Comparison of ENCODE assay signal across 8 mouse cellular contexts in the genomic region with DNA sequence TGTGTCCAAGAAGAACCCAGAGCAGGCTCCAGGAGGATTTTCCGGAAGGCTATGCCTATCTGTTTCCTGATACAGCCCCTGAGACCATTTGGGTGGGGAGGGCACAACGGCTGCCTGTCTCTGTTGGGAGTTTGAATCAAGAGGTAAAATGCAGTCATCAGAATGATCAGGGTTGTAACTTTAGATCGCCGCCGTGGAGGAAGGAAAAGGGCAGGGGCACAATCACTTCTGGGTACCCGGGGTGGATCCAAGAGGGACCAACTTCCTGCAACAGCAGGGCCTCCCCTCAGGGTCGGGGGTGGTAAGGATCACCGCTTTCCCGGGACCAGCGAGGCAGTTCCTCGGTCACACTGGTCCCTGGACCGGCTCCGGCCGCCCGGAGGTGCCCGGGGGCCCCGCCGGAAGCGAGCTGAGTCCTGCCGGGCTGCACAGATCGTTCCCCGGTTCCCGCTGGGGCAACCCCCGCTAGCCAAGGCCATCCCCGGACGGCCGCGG. TPM values are rescaled to one million over a fixed set of nuclear protein-coding genes. Genes with fewer than 3 reads are reported as not detected.
A peak's percentile ranks its signal among the peaks of the same experiment; 100 is the strongest.
DNase-seq lines count a peak whose midpoint lies in the region; ATAC-seq and TF ChIP-seq lines count a peak whose summit lies in the region.

No protein-coding gene starts in this region.

- H3K27me3 ChIP-seq in heart, embryonic 12.5 days (replicated peaks) = no peaks in the 10 kb centered on the region
- H3K27me3 ChIP-seq in forebrain, embryonic 13.5 days = no peaks in the 10 kb centered on the region
- H3K27me3 ChIP-seq in liver, embryonic 13.5 days = no peaks in the 10 kb centered on the region

- in situ Hi-C loops in ES-E14 (cut with MboI; ENCODE audit: low sequenced_read_pairs in 2 of 2, unreplicated experiment in 2 of 2) = no loop called here

- DNase-seq in heart, postnatal 10 days = no peak
- DNase-seq in ES-E14 (ENCODE audit: low read depth, low spot score) = no peak
- no peak for DNase-seq in liver, embryonic 13.5 days
- DNase-seq in urinary bladder, postnatal 25 days (ENCODE audit: low spot score) = no peak
- no peak for DNase-seq in left cerebral cortex, adult 8-10 months (ENCODE audit: low spot score in 2 of 2)
- DNase-seq in thymus, postnatal 36 days = no peak

- peak overlapping the region; percentile 96 for H3K9ac ChIP-seq in heart, embryonic 12.5 days
- peak overlapping the region; percentile 94 for H3K9ac ChIP-seq in ES-E14 (ENCODE audit: insufficient read depth, low read depth, low read length, poor library complexity, severe bottlenecking)
- H3K9ac ChIP-seq in forebrain, embryonic 13.5 days = peak overlapping the region; percentile 91
- peak overlapping the region; percentile 93 for H3K9ac ChIP-seq in liver, embryonic 13.5 days

- H3K4me3 ChIP-seq in heart, embryonic 12.5 days = peak overlapping the region; percentile 87
- peak overlapping the region; percentile 89 to 96 for H3K4me3 ChIP-seq in ES-E14 (ENCODE audit: insufficient read depth in 1 of 2, low read depth in 1 of 2, low read length in 2 of 2, poor library complexity in 1 of 2, severe bottlenecking in 1 of 2)
- peak overlapping the region; percentile 75 for H3K4me3 ChIP-seq in forebrain, embryonic 13.5 days
- H3K4me3 ChIP-seq in liver, embryonic 13.5 days (replicated peaks) = peak overlapping the region; percentile 77

- peak overlapping the region; percentile 93 for H3K27ac ChIP-seq in heart, embryonic 12.5 days (ENCODE audit: poor library complexity, severe bottlenecking)
- H3K27ac ChIP-seq in ES-E14 (ENCODE audit: insufficient read depth, low read depth, low read length, poor library complexity, severe bottlenecking) = peak overlapping the region; percentile 15; the same call in 1 of the 2 replicates
- H3K27ac ChIP-seq in forebrain, embryonic 13.5 days = peak overlapping the region; percentile 75
- peak overlapping the region; percentile 84 for H3K27ac ChIP-seq in liver, embryonic 13.5 days

- intact Hi-C loops in heart, postnatal 10 days (cut with DNase I) = loop anchor here (2.0 kb wide), 1 partner anchor 17 kb away; no protein-coding TSS in a partner anchor

- peaks cover 10% of the 10 kb centered on the region for H3K36me3 ChIP-seq in heart, embryonic 12.5 days
- 0 out of 2 replicates have a peak, but pooled peaks cover 3% of the 10 kb centered on the region for H3K36me3 ChIP-seq in ES-E14 (ENCODE audit: control insufficient read depth, insufficient read depth, low read length, poor library complexity, severe bottlenecking)
- no peaks in the 10 kb centered on the region for H3K36me3 ChIP-seq in forebrain, embryonic 13.5 days (ENCODE audit: poor library complexity, severe bottlenecking)
- peaks cover 5% of the 10 kb centered on the region for H3K36me3 ChIP-seq in liver, embryonic 13.5 days

- H3K4me1 ChIP-seq in heart, embryonic 12.5 days (replicated peaks) = peaks cover 39% of the 10 kb centered on the region
- H3K4me1 ChIP-seq in ES-E14 (ENCODE audit: control insufficient read depth in 2 of 2, insufficient read depth in 2 of 2, low read length in 2 of 2, poor library complexity in 1 of 2) = peaks cover 6 to 27% of the 10 kb centered on the region in 2 experiments; a peak in 2 of 4 replicates
- peaks cover 14% of the 10 kb centered on the region for H3K4me1 ChIP-seq in forebrain, embryonic 13.5 days
- H3K4me1 ChIP-seq in liver, embryonic 13.5 days (replicated peaks) = peaks cover 58% of the 10 kb centered on the region

- no peaks in the 10 kb centered on the region for H3K9me3 ChIP-seq in heart, embryonic 12.5 days (replicated peaks)
- no peaks in the 10 kb centered on the region for H3K9me3 ChIP-seq in ES-E14 (ENCODE audit: control insufficient read depth, insufficient read depth, low read depth, low read length)
- H3K9me3 ChIP-seq in forebrain, embryonic 13.5 days (replicated peaks) = no peaks in the 10 kb centered on the region
- H3K9me3 ChIP-seq in liver, embryonic 13.5 days (replicated peaks) = no peaks in the 10 kb centered on the region

- H3K4me2 ChIP-seq in heart, embryonic 12.5 days = peak overlapping the region; percentile 72
- peak overlapping the region; percentile 71 for H3K4me2 ChIP-seq in forebrain, embryonic 13.5 days
- peak overlapping the region; percentile 80 for H3K4me2 ChIP-seq in liver, embryonic 13.5 days

- WGBS in heart, embryonic 12.5 days = under 1% methylated on average over 28 of the region's 28 CpGs
- under 1% methylated on average over 28 of the region's 28 CpGs for WGBS in forebrain, embryonic 13.5 days
- WGBS in liver, embryonic 13.5 days (ENCODE audit: insufficient replicate concordance) = under 1% methylated on average over 28 of the region's 28 CpGs

- peak; percentile 58 for ATAC-seq in heart, embryonic 12.5 days (ENCODE audit: insufficient number of reproducible peaks, low FRiP score)
- no peak for ATAC-seq in forebrain, embryonic 13.5 days
- ATAC-seq in liver, embryonic 13.5 days (ENCODE audit: low read depth) = no peak

TF ChIP-seq in ES-E14, 5 proteins besides CTCF, POLR2A, EP300 and RAD21:
- TF ChIP-seq ZNF384 (IDR thresholded peaks at IDR 0.05; ENCODE audit: low read depth, low read length) = no peak
- no peak for TF ChIP-seq CHD2 (IDR thresholded peaks at IDR 0.05; ENCODE audit: low read depth, low read length)
- no peak for TF ChIP-seq MAFK (IDR thresholded peaks at IDR 0.05; ENCODE audit: insufficient read depth, low read depth, low read length)

RNA-seq across cellular contexts. Expression of a gene that starts 2.0 kb away (rescaled TPM):
- polyA plus RNA-seq in heart, embryonic 12.5 days (2016; fragmentation: Nextera tagmentation; extraction: Ambion mirVana) = 191 TPM in 2 replicates
- total RNA-seq in heart, postnatal 10 days (2021) = 100 to 1,000 TPM; 124 to 125 TPM
- 190 and 210 TPM in 2 replicates for total RNA-seq in ES-E14 (2012; rRNA removed)
- polyA plus RNA-seq in forebrain, embryonic 13.5 days (2015; fragmentation: Nextera tagmentation; extraction: Ambion mirVana) = 120 and 130 TPM in 2 replicates
- 109 and 115 TPM in 2 replicates for polyA plus RNA-seq in liver, embryonic 13.5 days (2015; fragmentation: Nextera tagmentation; extraction: Ambion mirVana)
- 10 to 100 TPM; 59.6 to 74.9 (median 68.6) TPM for total RNA-seq in left cerebral cortex, adult 8-10 months (2022)

Comparison
In these comparisons a context has a peak if more than half of its experiments do, and no peak if none do; other contexts are left out.
1. H3K27ac ChIP-seq: peak in every context shown above with its lines; median percentile 93 in heart, embryonic 12.5 days; 84 in liver, embryonic 13.5 days; 75 in forebrain, embryonic 13.5 days; 15 in ES-E14.